Mouse (Mus musculus) kidney, adult 2 months (tissue): ENCODE measurements around the gene Nudt3.

Source experiments
- CTCF ChIP-seq: fragments of 200-500 bp; conservative IDR thresholded peaks from 2 replicates; pipeline ENCODE4 v1.5.1; 2011; ENCODE audit warnings: low read depth, mild to moderate bottlenecking, control low read depth, low read length, moderate library complexity, mixed read lengths; ENCODE audit not compliant: insufficient read depth, insufficient read length
- POLR2A ChIP-seq: fragments of 200-500 bp; IDR thresholded peaks from one replicate; pipeline ENCODE4 v1.6.1; 2011; ENCODE audit warnings: low read depth, low read length, control low read depth

- TF ChIP-seq CTCF (no peak), POLR2A (no peak)
These were observed 49.4 kb downstream of the Nudt3 start for GRCm38 (mm10) chr17:27573772-27574320.
